Mouse (Mus musculus) frontal cortex, postnatal 10 days (tissue): ENCODE data around the gene Stpg3.

Experiments used
- DNase-seq, 2 experiments: peaks; one replicate each; pipeline ENCODE4 v3.0.0; 2022; ENCODE audit warnings: low spot score in 2 of 2, mixed read lengths in 1 of 2

Stpg3 gene

DNA sequence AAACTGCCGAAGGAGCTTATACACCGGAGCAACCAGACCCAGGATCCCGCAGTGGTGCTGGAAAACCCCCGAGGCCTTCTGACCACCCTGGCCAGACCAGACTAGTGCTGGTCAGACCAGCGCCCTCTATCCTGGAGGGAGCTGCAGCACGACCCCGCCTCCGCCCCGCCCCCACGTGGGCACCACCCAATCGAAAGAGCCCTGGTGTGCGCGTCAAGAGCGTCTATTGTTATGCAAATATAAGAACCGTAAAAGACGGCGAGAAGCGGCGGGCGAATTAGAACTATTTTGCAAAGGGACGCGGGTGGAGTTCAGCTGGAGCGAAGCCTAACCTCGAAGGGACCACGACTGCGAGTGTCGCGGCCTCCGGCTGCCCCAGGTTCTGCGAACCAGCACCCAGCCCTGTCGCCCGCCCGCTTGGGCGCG lies 33.9 kb downstream of the Stpg3 start, which contains the start of gene Nrarp:
Nrarp (plus strand) TSS at position 281 of the 426 bp plus-strand sequence.
- DNase-seq: peak; percentile 94 to 96

DNA sequence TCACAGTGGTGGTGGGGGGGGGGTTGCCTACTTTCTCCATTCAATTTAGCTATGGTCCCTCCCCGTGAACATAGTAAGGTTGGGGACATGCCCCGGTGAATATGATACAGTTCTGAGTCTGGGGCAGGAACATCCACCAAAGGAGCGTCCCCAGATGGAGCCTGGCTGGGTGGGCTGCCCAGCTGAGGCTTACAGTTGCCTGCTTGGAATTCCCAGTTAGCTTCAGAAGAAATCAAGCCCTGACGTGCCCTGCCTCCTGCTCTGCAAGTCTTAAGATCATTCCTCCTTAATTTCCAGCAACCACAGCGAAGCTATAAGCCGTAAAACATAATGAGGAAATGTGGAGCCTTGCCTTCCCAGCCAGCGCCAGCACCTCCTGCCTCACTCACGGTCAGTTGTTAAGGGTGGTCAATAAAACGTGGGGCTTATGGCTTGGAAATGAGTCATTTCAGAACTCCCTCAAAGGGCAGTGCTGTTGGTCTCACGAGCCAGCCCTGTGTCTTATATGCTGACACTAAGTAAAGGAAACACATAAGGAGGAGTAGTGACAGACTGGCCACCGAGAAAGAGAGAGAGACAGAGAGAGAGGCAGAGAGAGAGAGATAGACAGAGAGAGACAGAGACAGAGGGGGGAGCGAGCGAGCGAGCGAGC lies 34.7 kb downstream of the Stpg3 start:
- DNase-seq: no peak

GRCm38 (mm10) chr2:25178285-25178972 lies 36.0 kb downstream of the Stpg3 start:
- DNase-seq: peak in 1 of 2 experiments; percentile 67

DNA sequence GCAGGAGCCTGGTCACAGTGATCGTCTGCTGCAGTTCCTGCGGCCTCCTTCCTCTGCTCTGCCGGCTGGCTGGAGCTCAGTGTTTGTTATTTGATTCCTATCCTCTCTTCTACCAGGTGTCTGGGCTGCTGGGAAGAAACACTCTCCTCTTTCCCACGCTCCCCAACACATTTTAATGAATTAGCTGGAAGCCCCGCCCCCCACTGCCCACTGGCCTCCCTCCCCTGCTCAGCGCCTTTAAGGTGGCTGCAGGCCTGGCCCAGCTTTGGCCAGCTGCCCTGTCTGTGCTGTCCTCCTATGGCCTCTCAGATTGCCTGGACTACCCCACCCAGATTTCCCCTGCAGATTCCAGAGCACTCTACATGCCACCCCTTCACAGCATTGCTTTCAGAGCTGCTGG lies 36.8 kb downstream of the Stpg3 start:
- peak in 1 of 2 experiments; percentile 61 for DNase-seq

GRCm38 (mm10) chr2:25177076-25177475 lies 37.4 kb downstream of the Stpg3 start:
- DNase-seq: no peak

DNA sequence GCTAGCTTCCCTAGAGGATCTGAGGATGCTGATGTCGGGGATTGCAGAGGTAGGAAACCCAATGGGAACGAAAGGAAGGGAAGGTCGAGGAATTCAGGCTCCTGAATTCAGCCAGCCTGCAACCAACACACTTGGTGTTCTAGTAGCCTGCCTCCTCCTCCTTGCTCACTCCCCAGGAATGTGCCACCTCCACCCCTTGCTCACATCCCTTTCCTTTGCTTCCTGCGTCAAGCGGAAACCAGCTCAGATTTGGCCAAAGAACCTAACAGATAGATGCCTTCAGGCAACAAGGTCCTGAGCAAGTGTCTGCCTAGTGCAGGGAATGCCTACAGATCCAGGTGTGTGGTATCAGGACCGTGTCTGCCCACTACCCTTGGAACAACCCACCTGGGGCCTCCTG lies 37.9 kb downstream of the Stpg3 start:
- DNase-seq: no peak

- no peak for DNase-seq
Measured at GRCm38 (mm10) chr2:25175690-25176078, 38.8 kb downstream of the Stpg3 start.

DNA sequence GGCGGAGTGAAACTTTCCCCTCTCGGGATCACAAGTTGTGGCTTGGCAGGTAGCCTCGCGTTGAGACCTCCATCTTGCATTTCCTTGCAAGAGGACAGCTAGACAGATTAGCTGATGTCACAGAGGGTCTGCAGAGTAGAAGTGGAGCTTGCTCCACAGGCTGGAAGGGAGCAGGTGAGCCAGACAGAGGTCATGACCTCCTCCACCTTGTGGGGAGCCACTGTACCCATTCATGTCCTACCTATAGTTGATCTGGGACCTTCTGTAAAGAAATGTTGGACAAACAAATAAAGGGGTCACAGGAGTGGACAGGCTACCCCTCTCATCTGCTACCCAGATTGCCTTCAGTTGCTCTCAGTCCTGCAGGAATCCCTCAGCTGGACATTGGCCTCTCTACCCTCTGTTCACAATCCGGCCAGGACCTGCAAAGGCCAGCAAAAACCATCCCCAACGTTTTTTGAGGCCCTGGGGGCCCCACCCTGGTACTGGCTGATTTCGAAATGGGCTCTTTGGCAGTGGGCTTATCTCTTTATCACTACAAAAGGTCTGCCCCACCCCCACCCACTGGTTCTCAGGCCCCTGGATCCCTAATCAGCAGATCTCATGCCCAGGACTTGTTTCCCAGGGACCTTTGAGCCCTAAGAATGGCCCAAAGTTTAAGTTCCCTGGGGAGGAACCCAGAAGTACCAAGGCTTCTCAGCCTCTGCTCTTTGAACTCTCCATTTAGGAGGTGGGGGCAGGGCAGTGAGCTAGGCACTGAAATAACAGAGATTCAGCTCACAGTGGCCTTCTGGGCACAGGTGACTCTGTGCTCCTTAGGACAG lies 39.4 kb downstream of the Stpg3 start:
- DNase-seq: no peak

- DNase-seq: no peak
Measured at GRCm38 (mm10) chr2:25173821-25174220, 40.6 kb downstream of the Stpg3 start.

- DNase-seq: no peak
Measured at GRCm38 (mm10) chr2:25172629-25173028, 41.8 kb downstream of the Stpg3 start.

DNA sequence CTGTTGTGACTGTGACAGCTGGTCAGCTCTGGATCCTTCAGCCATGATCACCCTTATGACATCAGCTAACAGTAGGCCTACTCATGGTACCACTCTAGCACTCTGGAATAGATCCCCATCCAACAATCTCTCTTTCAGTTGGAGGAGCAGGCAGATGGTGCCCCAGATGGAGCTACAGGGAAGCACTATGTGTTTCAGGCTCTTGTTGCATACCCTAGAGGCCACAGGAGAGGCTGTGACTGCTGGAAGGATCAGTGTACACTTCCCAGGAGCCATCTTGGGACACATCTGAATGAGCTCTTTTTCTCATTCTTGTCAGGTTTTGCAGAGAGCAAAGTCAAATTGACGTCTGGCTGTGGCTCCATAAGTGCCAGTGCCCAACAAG lies 42.7 kb downstream of the Stpg3 start:
- DNase-seq: no peak

GRCm38 (mm10) chr2:25171101-25171768 lies 43.2 kb downstream of the Stpg3 start:
- no peak for DNase-seq

DNA sequence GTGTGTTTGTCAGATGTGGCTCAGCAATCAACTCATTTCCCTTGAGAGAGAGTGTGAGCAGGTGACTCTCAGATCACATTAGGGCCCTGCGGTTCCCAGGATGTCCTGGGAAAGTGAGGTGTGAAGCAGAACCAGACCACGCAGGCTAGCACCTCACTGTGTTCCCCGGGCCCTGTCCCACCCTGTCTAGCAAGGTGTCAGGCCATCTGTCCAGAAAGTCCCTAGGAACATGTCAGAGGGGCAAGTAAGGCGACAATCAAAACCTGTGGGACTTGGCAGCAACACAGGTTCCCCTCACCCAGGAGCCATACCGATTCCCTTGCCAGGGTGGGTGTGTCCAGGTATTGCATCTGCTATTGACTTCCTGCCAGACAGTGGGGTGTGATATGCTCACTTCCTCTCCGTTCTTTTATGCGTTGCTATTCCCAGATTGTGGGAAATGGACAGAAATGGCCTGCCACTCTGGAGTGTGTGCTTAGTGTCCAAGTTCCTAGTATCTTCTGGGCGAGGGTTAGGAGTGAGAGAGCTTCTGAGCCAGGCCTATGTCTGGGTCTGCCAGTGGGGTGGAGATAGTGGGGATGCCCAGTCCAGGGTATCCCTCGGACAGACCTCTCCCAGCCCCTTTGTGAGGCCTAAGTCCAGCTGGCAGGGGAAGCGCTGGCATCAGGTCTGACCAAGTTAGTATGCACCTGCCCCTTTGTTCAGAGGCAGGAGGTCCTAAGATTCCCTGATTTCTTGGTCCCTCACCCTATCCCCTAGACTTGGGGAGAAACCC lies 43.9 kb downstream of the Stpg3 start:
- DNase-seq: no peak

- no peak for DNase-seq
Measured at GRCm38 (mm10) chr2:25169778-25170177, 44.7 kb downstream of the Stpg3 start.

DNA sequence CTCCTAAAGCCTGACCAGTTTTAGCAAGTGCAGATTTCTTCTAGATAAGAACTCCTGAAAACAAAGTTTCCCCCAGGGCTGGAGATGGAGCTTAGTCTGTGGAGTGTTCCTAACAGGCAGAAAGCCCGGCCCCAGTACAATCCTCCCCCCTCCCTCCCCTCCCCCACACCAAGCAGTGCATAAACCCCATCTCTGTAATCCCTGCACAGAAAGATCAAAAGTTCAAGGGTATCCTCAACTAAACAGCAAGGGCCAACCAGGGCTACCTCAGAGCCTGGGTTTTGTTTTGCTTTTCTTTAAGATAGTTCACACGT lies 45.8 kb downstream of the Stpg3 start:
- DNase-seq: no peak

DNA sequence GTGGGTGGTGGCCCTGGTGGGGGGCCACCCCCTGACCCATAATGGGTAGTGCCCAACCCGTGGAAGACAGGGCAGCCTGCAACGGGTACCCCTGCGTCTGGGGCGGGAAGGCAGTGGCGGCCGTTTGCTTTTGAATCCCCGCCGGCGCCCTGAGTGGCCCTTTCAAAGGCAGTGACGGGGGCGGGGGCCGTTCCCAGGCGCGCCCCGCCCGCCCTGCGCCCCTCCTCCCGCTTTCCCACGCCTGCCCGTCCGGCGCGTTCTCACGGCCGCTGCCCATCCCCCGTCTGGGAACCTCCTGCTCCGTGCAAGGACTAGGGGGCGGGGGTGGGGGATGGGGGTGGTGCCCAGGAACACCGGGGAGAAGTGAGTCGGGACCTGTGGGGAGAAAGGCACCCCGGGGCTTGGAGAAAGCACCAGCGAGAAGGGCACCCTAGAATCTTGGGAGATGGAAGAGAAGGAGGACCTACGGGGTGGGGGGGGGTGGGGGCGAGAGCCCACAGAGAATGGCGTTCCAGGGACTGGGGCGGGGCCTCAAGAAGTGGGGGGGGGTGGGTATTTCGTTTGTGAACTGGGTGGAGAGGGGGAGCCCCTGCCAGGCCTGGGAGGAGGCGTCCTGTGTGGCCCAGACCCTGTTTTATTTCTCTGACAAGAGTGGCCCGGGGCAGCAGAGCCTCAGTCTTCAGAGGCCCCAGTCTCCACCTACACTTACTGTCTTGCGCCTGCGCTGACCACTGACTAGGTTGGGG lies 46.3 kb downstream of the Stpg3 start:
- DNase-seq: peak in 1 of 2 experiments; percentile 67

DNA sequence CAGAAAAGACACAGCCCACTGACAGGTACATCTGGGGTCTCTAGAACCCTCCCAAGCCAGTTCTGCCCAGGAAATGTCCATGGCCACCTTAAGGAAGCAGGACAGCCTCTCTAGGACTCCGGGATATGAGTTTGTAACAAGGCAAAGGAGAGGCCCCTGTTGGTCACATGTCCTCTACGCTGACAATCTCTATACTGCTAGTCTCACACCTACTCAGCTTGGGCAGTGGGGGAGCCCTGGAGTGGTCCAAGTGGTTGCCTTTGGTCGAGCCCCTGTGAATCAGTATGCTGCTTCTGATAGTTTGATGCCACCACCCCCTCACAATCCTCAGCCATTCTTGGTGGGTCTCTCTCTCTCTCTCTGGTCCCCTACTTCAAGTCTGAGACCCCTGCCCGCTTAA lies 47.0 kb downstream of the Stpg3 start:
- DNase-seq: no peak
